Mouse (Mus musculus) T-helper 1 cell (primary cell): ENCODE data around the gene Stra8.

Source experiments
- in situ Hi-C: fragments of 300-600 bp; cut with MboI, MseI; formaldehyde crosslinking; loops from one replicate; pipeline ENCODE4 v1.15.1; 2025; ENCODE audit warnings: high pct_unique_total_duplicates

Stra8 gene

DNA sequence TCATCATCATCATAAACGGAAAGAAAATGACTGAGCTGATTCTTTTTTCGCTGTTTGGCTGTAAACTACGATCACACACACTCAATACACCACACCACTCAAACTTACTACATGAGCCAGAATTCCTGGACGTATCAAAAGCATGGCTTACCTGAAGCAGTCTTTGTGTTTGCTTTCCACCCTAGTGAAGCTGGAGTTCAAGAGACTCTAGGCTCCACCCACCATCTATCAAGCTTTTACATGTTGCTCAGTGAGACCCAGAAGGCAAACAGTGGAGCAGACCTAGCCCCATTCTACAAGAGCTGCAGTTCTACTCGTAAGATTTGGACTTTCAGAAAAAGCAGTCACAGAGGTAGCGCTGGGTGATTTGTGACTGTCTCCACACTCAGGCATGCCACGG, 17.4 kb upstream of the Stra8 start:
- in situ Hi-C loops: no loop called here

- in situ Hi-C loops: no loop called here
Observed at GRCm38 (mm10) chr6:34903441-34903840, 16.5 kb upstream of the Stra8 start.

DNA sequence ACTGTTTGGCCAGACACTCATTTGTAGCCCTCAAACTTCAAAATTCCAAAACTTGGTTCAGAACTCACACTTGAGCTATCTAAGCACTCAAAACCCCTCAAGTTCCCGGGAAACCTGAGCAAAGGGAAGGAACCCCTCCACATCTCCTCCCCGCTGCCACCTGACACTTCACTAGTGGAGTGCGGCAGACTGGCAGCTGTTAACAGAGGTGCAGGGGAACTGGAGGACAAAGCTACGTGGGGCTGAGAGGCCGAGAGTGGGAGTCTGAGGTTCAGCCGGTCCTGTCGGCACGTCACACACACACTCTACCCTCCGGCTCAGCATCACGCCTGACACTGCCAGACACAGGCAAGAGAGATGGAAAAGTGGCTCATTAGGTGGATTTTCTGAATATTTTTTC, 16.1 kb upstream of the Stra8 start:
- in situ Hi-C loops: no loop called here

- in situ Hi-C loops: no loop called here
Observed at GRCm38 (mm10) chr6:34904361-34904760, 15.6 kb upstream of the Stra8 start.

DNA sequence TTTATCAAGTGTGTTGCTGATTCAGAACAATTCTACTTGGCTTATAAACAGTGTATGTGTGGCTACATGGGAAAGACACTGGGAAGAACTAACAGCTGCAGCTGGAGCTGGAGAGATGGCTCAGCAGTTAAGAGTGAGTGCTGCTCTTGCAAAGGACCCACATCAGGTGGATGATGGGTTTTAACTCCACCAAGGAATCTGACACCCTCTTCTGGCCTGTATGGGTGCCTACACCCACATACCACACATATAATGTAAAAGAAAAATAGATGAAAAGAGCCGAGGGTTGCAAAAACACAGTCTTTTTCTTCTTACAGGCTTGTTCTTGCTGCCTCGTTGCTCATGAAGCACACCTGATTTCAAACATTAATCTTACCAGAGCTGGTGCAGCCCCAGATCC, 13.8 kb upstream of the Stra8 start:
- in situ Hi-C loops: no loop called here

GRCm38 (mm10) chr6:34906661-34907060, 13.3 kb upstream of the Stra8 start:
- in situ Hi-C loops: no loop called here

DNA sequence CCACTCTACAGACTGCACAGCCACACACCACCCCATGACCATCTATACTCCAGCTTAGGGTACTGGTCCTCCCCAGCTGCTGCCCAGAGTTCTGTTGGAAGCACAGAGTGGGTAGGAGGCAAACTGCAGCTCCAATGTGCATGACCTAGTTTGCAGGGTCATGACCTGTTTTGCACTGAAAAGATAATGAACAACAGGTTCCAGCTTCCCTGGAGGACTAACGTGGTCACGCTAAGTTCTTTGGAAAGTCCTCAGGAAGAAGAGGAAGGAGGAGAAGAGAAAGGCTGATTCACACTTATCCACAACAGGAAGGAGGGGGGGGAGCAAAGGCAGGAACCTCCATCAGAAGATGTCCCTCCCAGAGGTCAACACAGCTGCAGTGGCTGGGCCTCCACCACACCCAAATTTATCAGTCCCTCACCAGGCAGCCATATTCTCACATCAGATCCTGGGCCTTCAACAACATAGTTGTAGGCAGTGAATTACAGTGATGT, 12.8 kb upstream of the Stra8 start:
- in situ Hi-C loops: no loop called here

GRCm38 (mm10) chr6:34907696-34908260, 12.2 kb upstream of the Stra8 start:
- in situ Hi-C loops: no loop called here

DNA sequence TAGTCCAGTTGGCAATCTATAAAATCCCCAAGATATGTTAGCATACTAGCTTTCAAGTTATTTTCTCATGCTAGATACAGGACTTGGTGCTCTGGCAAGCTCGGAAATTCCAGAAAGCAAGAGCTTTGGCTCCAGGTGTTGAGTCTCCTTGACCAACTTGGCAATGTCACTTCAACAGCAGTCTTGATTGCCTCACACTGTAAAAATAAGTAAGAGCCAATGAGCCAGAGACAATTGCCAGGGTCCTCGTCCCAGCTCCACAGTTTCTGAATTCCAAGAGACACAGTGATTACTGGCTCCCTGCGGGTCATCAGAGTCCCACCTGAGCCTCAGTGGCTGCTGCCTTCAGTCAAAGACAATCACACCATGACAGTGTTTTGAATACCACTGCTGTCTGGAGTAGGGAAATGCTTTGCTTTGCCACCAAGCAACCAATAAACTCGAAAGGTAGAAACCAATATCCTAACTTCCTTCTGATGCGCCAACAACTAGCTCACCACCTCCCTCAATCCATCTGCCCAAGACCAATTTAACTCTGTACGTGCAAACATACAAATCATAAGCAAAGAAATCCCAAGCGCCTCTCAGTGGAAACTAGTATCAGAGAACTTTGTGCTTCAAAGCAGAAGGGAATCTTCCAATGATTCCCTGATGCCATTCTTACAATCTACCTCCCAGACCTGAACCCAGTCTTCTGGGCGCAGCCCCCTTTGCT, 10.2 kb upstream of the Stra8 start:
- in situ Hi-C loops: no loop called here

DNA sequence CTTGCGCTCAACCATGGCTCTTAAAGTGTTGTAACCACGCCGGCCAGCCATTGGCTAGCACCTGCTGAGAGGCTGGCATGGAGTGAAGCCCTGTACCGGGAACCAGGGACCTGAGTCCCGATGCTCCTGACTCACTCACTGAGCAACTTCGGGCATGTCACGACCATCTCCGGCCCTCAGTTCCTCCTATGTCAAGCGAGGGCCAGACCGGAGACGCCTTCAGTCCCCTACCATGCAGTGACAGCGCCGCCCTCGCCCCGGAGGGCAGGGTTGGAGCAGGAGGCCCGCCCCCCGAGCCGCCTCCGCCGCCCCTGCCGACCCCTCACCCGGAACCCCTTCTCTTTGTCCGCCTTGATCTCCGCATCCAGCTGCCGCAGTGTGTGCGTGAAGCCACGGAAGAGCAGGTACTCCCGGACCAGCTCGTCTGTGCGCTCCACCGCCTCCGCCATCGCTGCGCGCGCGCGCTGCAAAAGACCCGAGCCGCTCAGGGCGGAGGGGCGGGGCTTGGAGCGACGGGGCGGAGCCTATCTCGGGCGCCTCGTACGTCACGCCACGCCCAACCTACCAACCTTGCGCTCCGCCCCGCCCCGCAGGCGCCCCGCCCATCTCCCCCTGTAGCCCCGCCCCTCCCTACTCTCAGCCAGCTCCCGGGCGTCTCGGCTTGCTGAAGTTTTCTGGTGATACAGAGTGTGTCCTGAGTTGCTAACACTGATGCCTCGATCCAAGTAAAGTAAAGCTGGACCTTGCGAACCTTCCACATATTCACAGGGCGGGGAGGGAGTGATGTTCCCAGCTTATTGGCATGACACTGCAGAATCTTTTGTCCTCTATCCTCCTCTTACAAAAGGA, 9.4 kb upstream of the Stra8 start, which contains the start of gene Wdr91:
Gene Wdr91, minus strand, starts transcription at position 506 of the 849 bp plus-strand sequence.
- in situ Hi-C loops: no loop called here

- in situ Hi-C loops: no loop called here
Observed at GRCm38 (mm10) chr6:34913341-34914040, 6.5 kb upstream of the Stra8 start.

DNA sequence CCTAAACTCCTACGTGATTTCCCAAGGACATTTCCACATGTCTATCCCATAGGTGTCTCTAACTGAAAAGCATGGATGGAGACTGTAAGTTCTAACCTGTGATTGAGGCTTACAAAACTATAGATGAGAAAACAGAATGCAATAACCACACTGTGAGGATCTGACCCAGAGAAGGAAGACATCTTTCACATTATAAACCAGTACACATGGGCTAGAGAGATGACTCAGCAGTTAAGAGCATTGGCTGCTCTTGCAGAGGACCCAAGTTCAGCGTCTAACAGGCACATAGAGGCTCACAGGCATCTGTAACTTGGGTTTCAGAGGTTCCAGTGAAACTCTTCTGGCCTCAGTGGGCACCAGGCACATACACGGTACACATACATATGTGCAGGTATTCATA, 5.5 kb upstream of the Stra8 start:
- in situ Hi-C loops: no loop called here

DNA sequence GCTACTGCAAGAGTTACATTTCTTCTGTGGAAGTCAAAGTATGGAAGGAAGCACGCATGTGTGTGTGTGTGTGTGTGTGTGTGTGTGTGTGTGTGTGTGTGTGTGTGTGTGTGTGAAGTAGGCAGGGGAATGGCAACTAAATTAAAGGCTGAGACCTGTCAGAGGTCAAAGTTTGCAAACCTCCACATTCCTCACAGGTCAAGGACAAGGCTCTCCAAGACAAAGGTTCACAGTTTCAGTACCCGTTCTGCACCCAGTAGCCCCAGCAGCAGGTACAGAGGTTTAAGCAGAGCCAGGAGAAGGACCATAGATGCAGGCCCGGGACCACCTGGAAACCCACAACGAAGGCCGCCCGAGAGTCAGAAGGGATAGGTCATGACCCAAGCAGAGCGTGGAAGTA, 817 bp upstream of the Stra8 start:
- in situ Hi-C loops: no loop called here

- in situ Hi-C loops: no loop called here
Observed at GRCm38 (mm10) chr6:34920631-34921030, 668 bp downstream of the Stra8 start.

GRCm38 (mm10) chr6:34921941-34922340, 2.0 kb downstream of the Stra8 start:
- in situ Hi-C loops: no loop called here

DNA sequence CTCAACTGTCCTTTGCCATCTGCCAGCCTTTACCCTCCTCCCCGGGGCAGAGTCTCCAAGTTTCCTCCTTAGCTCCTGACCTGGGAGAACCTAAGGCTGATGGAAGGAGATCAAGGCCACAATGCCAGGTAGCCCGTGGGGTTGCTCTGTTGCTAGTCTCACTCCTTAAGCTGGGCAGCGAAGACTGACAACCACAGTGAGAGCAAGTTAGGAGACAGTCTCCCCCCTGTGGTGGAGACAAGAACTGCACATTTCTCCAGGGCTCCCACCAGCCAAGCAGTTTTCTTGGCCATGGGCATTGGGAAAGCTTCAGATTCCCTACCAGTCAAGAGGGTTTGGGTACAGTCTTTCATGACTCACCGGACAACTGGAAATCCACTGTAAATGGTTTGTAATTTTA, 7.2 kb downstream of the Stra8 start:
- in situ Hi-C loops: no loop called here

DNA sequence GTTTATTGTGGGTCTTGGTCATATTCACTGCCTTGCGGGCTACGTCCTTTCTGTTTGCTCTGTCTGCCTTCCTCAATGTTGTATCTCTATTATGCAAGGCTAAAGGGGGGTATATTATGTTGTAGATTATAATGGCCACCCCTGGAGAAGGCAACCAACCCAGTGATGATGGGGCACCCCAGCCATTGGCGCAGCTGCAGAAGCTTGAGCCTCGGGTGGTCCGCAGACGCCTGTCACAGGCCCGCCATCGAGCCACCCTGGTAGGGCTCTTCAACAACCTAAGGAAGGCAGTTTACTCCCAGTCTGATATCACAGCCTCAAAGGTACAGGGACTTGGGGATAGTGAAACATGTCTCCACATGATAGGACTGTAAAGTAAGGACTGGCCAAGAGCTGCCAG, 7.6 kb downstream of the Stra8 start:
- in situ Hi-C loops: no loop called here

GRCm38 (mm10) chr6:34932633-34933032, 12.7 kb downstream of the Stra8 start:
- in situ Hi-C loops: no loop called here

GRCm38 (mm10) chr6:34936743-34937142, 16.8 kb downstream of the Stra8 start:
- in situ Hi-C loops: no loop called here

- in situ Hi-C loops: no loop called here
Observed at GRCm38 (mm10) chr6:34938280-34938928, 18.4 kb downstream of the Stra8 start.

- in situ Hi-C loops: no loop called here
Observed at GRCm38 (mm10) chr6:34938929-34939325, 19.0 kb downstream of the Stra8 start.
